Mouse (Mus musculus): Measurements from ENCODE around the gene Itgb4. TPM values are rescaled to one million over a fixed set of nuclear protein-coding genes. Genes with fewer than 3 reads are reported as not detected.
"Not testable (repeated sequence)": the region's sequence is repeated elsewhere in the genome, so short reads cannot be mapped to it uniquely, and the experiment has no call there.

The Itgb4 gene
- polyA plus RNA-seq, 1 experiment, result 2.5 TPM

- Histone ChIP-seq H3K36me3 (ENCODE audit: control insufficient read depth, insufficient read depth, low read length) (peaks cover 18% of the 10 kb centered on the region), H3K27ac (ENCODE audit: insufficient read depth, low read length) (no peak overlapping the region), H3K4me3 (ENCODE audit: extremely low read depth, insufficient read depth, insufficient read length) (no peak overlapping the region), H3K27me3 (ENCODE audit: control insufficient read depth, insufficient read depth, low read length) (no peaks in the 10 kb centered on the region), H3K4me1 (ENCODE audit: control insufficient read depth, insufficient read depth, insufficient read length) (no peaks in the 10 kb centered on the region; the same call in 1 of the 2 replicates)
- DNase-seq (ENCODE audit: low read depth in 1 of 2, low spot score in 2 of 2), result no peak
- TF ChIP-seq CTCF (IDR thresholded peaks at IDR 0.05; ENCODE audit: extremely low read depth, insufficient read depth, insufficient read length, insufficient replicate concordance) (no peak), POLR2A (IDR thresholded peaks at IDR 0.05; ENCODE audit: low read depth, low read length) (no peak)
- 86% methylated on average over 2 of the region's 2 CpGs for WGBS
Observed at GRCm38 (mm10) chr11:116019976-116020411, 45.5 kb downstream of the Itgb4 start.

- no peak for DNase-seq (ENCODE audit: low read depth in 1 of 2, low spot score in 2 of 2)
- H3K4me1 ChIP-seq (ENCODE audit: control insufficient read depth, insufficient read depth, insufficient read length), result no peaks in the 10 kb centered on the region; the same call in 1 of the 2 replicates
- TF ChIP-seq CTCF (IDR thresholded peaks at IDR 0.05; ENCODE audit: extremely low read depth, insufficient read depth, insufficient read length, insufficient replicate concordance) (no peak), POLR2A (IDR thresholded peaks at IDR 0.05; ENCODE audit: low read depth, low read length) (no peak)
- H3K4me3 ChIP-seq (ENCODE audit: extremely low read depth, insufficient read depth, insufficient read length), result no peak overlapping the region
- H3K36me3 ChIP-seq (ENCODE audit: control insufficient read depth, insufficient read depth, low read length), result peaks cover 18% of the 10 kb centered on the region
- no peaks in the 10 kb centered on the region for H3K27me3 ChIP-seq (ENCODE audit: control insufficient read depth, insufficient read depth, low read length)
- WGBS, result 22% methylated on average over 1 of the region's 1 CpGs
- no peak overlapping the region for H3K27ac ChIP-seq (ENCODE audit: insufficient read depth, low read length)
Observed at GRCm38 (mm10) chr11:116020519-116020922, 46.0 kb downstream of the Itgb4 start.

GRCm38 (mm10) chr11:116021328-116022220 is 47.1 kb downstream of the Itgb4 start:
- Histone ChIP-seq H3K27me3 (ENCODE audit: control insufficient read depth, insufficient read depth, low read length) (no peaks in the 10 kb centered on the region), H3K4me1 (ENCODE audit: control insufficient read depth, insufficient read depth, insufficient read length) (no peaks in the 10 kb centered on the region; the same call in 1 of the 2 replicates), H3K27ac (ENCODE audit: insufficient read depth, low read length) (no peak overlapping the region), H3K36me3 (ENCODE audit: control insufficient read depth, insufficient read depth, low read length) (peaks cover 18% of the 10 kb centered on the region), H3K4me3 (ENCODE audit: extremely low read depth, insufficient read depth, insufficient read length) (no peak overlapping the region)
- TF ChIP-seq CTCF (IDR thresholded peaks at IDR 0.05; ENCODE audit: extremely low read depth, insufficient read depth, insufficient read length, insufficient replicate concordance) (no peak), POLR2A (IDR thresholded peaks at IDR 0.05; ENCODE audit: low read depth, low read length) (no peak)
- DNase-seq (ENCODE audit: low read depth in 1 of 2, low spot score in 2 of 2), result no peak
- 71% methylated on average over 6 of the region's 6 CpGs for WGBS

- Histone ChIP-seq H3K27ac (ENCODE audit: insufficient read depth, low read length) (no peak overlapping the region), H3K27me3 (ENCODE audit: control insufficient read depth, insufficient read depth, low read length) (no peaks in the 10 kb centered on the region), H3K4me1 (ENCODE audit: control insufficient read depth, insufficient read depth, insufficient read length) (no peaks in the 10 kb centered on the region; the same call in 1 of the 2 replicates), H3K36me3 (ENCODE audit: control insufficient read depth, insufficient read depth, low read length) (peaks cover 18% of the 10 kb centered on the region), H3K4me3 (ENCODE audit: extremely low read depth, insufficient read depth, insufficient read length) (no peak overlapping the region)
- TF ChIP-seq POLR2A (IDR thresholded peaks at IDR 0.05; ENCODE audit: low read depth, low read length) (no peak), CTCF (IDR thresholded peaks at IDR 0.05; ENCODE audit: extremely low read depth, insufficient read depth, insufficient read length, insufficient replicate concordance) (no peak)
- no peak for DNase-seq (ENCODE audit: low read depth in 1 of 2, low spot score in 2 of 2)
- WGBS, result 54% methylated on average over 4 of the region's 4 CpGs
Observed at GRCm38 (mm10) chr11:116022256-116022780, 47.8 kb downstream of the Itgb4 start.

- H3K4me3 ChIP-seq (ENCODE audit: extremely low read depth, insufficient read depth, insufficient read length), result peak overlapping the region; percentile 77
- peak overlapping the region; percentile 98 for H3K27ac ChIP-seq (ENCODE audit: insufficient read depth, low read length)
- not testable (repeated sequence) for H3K27me3 ChIP-seq (ENCODE audit: control insufficient read depth, insufficient read depth, low read length); DNase-seq (ENCODE audit: low read depth in 1 of 2, low spot score in 2 of 2); H3K4me1 ChIP-seq (ENCODE audit: control insufficient read depth, insufficient read depth, insufficient read length)
- 2% methylated on average over 18 of the region's 18 CpGs for WGBS
- H3K36me3 ChIP-seq (ENCODE audit: control insufficient read depth, insufficient read depth, low read length), result peaks cover 18% of the 10 kb centered on the region
Observed at GRCm38 (mm10) chr11:116023074-116023770, 48.7 kb downstream of the Itgb4 start.

GRCm38 (mm10) chr11:116023771-116024355 is 49.4 kb downstream of the Itgb4 start:
- H3K27ac ChIP-seq (ENCODE audit: insufficient read depth, low read length), result peak overlapping the region; percentile 98
- peak overlapping the region; percentile 77 for H3K4me3 ChIP-seq (ENCODE audit: extremely low read depth, insufficient read depth, insufficient read length)
- TF ChIP-seq POLR2A (IDR thresholded peaks at IDR 0.05; ENCODE audit: low read depth, low read length), result no peak
- TF ChIP-seq CTCF (IDR thresholded peaks at IDR 0.05; ENCODE audit: extremely low read depth, insufficient read depth, insufficient read length, insufficient replicate concordance), result peak; percentile 66; the same call in 1 of the 2 replicates
- peaks cover 18% of the 10 kb centered on the region for H3K36me3 ChIP-seq (ENCODE audit: control insufficient read depth, insufficient read depth, low read length)
- no peaks in the 10 kb centered on the region; the same call in 1 of the 2 replicates for H3K4me1 ChIP-seq (ENCODE audit: control insufficient read depth, insufficient read depth, insufficient read length)
- no peaks in the 10 kb centered on the region for H3K27me3 ChIP-seq (ENCODE audit: control insufficient read depth, insufficient read depth, low read length)
- peak; percentile 64 to 70 for DNase-seq (ENCODE audit: low read depth in 1 of 2, low spot score in 2 of 2)
- WGBS, result 1% methylated on average over 56 of the region's 57 CpGs
